Mouse (Mus musculus) heart, postnatal 14 days (tissue): ENCODE results near the gene Soga1. TPM values are rescaled to one million over a fixed set of nuclear protein-coding genes. Genes with fewer than 3 reads are reported as not detected.

ENCODE experiments used
- DNase-seq, 2 experiments: peaks; one replicate each; pipeline ENCODE4 v3.0.0; 2021 to 2022
- intact Hi-C: fragments of 180-260 bp; cut with DNase I; formaldehyde crosslinking; loops from one replicate; pipeline ENCODE4 v1.15.1; 2025
- total RNA-seq, 2 experiments: library from RNA; stranded (reverse); gene quantifications; 2 replicates each; pipeline ENCODE4 v1.2.3; 2021

The Soga1 gene
- total RNA-seq, 2 experiments from 2014 or later, result 22.8 to 23.8 TPM

DNA sequence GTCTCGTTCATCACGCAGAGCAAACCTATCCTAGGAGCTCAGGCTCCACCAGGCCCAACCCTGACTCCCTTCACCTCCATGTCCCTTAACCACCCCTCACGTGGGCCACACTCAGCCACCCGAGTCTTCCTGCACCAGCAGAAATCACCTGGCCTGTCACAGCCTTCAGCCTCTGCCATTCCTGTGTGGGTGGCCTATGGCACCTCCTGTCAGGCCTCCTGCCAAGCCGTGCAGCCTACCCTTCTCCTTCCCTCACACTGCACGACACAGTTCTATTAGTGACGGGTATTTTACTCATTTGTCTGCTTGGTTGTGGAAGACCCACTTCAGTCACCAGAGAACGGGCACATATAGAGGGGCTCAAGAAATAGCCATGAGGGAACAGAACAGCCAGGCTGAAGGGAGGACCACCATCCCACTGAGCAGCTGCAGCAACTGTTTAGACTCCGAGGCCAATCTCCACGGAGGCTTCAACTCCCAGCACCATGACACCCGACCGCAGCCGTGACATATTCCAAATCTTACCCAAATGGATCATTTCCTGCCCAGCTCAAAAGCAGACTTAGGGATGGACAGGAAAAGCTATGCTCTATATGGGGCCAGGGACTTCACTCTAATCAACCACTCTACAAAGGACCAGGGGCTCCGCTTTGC, 10.2 kb downstream of the Soga1 start:
- no peak for DNase-seq
- intact Hi-C loops, result no loop called here

DNA sequence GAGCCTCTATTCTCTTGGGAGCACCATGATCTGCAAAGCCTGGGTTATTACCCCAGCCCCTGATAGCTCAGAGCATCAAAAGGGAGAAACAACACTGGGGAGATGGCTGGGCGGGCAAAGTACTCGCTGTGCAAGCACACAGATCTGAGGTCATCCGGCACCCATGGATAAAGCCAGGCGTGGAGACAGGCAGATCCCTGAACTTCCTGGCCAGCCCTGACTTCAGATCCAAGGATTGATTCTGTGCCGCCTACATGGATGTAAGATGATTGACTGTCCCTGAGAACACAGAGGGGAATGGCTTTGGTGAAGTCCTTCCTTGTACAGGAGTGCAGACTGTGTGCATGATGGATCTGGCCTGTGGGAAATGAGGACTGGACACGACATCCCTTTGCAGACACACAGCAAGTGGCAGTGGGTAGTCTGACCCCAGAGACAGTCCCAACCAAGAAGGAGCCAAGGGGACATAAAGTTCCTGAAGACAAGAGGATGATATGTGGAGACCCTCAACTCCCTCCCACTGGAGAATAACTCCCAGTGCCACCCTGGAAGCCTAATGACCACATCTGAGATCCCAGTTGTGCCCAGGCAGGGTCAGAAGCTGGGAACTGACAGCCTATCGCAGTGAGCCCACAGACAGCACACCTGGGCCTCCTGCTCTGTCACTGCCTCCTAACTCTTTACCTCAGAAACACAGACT, 12.2 kb downstream of the Soga1 start:
- intact Hi-C loops, result no loop called here
- DNase-seq, result no peak

DNA sequence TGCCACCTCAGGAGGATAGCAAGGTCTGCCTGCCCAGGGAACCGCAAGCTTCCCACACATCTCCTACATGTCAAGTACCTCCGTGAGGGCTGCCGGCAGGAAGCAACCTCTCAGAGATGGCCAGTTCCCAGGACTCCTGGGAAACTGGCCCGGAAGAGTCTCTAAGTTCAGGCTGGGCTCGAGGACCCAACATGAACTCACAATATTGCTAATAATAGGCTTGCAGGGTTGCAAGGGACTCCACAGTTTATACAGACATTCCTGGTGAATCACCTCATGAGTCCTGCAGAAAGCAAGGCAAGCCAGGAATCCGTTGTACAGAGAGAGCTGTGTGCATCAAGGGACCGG, 13.2 kb downstream of the Soga1 start:
- intact Hi-C loops, result no loop called here
- DNase-seq, result peak; percentile 52 to 72

DNA sequence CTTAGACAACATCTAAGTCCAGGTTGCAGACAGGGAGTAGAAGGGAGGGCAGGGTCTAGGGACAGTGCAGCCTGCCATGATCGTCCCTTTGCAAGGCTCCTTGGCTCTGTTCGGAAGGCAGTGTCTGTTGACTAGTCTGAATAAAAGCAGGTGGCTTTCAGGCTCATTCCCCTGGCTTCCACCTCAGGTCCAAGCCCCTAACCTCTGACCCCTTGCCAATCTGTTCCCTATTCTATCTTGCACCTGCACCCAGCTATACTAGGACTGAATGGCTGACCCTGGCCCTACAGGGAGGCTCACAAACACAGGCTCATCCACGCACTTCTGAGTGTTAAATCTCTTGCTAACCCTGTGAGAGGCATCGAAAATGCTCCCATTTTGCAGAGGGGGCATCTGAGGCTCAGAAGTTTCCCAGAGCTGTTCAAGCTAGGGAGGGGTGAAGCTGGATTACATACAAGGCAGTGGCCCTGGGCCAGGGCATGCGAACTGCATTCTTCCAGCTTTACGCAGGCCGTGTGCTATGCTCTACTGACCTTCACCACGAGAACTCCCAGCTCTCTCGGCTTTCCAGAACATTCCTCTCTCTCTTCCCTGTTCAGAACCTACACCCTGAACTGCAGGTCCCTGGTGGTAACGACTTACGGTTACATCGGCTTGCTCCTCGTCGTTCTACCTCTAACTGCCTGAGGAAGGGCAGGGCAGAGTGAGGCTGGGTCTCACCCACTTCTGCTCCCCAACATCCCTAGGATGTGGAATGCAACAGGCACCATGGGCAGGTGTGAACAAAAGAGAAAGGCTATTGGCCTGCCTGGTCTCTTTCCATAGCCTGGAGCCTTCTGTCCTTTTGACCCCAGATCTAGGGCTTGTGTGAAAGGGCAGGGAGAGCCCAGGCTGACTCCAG, 13.8 kb downstream of the Soga1 start:
- DNase-seq, result peak; percentile 63 to 73
- intact Hi-C loops, result no loop called here

DNA sequence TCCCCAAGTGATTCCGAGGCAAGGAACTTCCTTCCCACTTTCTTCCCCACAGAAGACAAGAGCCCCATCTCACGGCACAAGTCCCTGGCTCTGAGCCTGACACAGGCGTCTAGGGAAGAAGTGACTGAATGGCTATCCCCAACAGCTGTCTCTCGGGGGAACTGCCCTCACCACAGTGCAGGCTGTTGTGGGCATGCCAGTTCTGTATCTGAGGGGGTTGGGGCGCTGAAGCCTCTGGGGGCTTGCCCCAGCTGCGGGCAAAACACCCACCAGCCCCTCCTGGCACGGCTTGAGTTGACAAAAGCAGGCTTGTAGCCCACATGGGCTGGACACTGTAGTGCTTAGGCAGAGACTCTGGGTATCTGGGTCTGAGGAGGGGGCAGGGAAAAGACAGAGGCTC, 14.9 kb downstream of the Soga1 start:
- intact Hi-C loops, result no loop called here
- peak in 1 of 2 experiments; percentile 42 for DNase-seq

DNA sequence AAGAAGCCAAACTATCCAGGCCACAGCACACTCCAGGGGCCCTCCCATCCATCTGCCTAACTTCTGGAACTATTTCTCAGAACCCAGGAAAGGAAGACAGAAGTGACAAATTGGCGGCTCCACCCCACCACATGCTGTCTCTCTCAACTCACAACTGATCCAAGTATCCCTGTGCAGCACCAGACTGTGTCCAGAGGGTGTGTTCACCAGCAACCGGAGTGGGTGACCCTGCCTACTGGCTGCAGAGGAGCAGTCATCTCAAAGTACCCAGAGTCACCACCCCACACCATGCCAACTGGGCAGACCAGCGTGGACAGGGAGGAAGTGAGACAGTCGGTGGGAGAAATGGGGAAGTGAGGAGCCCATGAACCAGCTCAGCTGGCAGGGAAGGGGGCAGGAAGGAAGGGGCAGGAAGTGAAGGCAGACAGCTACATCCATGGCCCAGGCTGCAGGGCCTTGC, 15.8 kb downstream of the Soga1 start:
- intact Hi-C loops, result no loop called here
- DNase-seq, result peak in 1 of 2 experiments; percentile 42

DNA sequence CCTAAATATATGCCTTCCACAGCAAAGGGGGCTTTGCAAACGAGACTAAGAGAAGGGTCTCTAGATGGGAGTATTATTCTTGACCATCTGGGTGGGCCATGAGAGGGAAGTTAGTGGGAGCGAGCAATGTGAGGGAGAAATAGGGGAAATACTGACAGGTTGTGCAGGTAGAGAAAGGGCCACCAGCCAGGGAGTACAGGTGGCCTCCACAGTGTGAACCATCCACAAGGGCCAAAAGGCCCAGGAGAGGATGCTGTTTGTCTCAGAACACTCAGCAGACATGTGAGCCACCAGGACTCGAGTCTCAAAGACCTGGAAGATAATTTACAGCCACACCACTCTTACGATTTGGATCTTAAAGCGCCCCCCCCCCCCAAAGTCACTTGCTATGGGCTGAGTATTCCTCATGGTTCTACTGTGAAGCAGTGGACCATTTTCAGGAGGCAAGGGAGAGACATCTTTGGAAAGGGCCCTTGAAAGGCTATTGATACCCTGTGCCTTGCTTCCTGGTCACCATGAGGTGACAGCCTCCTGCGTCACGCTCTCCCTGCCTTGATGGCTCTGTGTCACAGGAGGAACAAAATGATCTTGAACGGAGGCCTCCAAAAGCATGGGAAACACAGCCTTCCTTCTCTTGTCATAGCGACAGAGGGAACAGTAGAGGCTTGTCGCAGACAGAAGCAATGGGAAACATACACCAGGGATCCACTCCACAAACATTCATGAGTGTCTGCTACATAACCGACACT, 18.3 kb downstream of the Soga1 start:
- intact Hi-C loops, result no loop called here
- no peak for DNase-seq

DNA sequence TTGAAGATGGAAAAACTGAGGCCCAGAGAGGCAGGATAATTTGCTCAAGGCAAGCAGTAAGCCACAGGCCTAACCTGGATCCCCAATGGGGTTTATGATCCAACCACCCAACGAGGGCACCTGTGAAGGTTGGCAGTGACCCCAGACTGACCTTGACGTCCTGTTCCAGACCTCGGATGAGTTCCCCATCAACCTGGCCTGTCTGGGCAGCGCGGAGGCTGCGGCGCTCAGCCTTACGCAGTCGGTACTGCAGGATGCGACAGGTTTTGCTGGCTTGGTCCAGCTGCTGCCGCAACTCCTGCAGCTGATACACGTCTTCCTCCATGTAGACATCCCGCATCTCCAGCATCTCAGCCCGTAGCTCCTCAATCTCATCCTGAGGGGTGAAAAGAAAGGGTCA, 19.0 kb downstream of the Soga1 start:
- DNase-seq, result no peak
- intact Hi-C loops, result no loop called here

DNA sequence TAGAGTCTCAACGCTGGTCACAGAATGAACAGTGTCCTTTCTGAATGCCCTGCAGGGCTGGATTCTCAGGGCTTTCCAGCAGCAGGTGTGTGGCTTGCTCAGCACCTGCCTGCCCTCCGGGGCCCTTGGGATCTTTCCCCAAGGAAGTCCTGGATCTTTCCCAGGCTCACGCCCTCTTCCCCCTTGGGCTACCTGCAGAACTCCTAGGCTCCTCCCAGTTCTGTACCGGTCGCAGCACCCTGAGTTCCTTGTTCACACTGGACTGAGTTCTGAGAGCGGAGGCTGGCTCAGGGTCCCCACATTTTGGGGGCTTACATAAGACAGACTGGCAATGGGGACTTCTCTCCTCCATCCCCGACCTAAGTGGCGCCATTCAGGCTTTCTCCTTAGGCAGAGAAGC, 19.9 kb downstream of the Soga1 start:
- intact Hi-C loops, result no loop called here
- DNase-seq, result no peak

DNA sequence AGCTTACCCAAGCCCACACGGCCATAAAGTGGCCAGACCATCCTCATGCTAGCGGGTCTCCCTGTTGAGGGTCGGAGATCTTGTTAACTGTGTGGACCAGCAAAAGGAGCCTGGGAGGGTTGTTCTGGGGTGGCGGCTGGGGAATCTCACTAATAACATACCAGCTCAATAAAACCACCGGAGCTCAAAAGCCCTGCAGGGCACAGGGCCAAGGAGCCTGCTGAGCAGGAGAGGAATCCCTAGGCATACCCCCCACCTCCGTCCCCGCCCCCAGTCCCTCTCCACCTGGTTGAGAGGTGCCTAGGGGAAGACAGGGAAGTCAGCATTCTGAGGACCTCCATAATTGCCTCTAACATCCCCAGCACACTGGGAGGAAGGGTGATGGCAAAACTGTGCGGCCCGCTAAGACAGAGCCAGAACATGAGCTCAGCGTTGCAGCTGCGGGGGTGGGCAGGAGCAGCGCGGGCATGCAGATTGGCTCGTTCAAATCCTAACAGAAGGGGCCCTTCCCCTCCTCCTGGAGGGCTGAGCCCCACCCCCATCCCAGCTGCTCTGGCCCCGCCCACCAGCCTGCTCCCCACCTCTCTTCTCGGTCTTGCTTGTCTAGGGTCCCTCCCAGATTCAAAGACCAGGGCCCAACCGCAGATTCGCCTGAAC, 20.6 kb downstream of the Soga1 start:
- intact Hi-C loops, result no loop called here
- peak; percentile 65 to 72 for DNase-seq

DNA sequence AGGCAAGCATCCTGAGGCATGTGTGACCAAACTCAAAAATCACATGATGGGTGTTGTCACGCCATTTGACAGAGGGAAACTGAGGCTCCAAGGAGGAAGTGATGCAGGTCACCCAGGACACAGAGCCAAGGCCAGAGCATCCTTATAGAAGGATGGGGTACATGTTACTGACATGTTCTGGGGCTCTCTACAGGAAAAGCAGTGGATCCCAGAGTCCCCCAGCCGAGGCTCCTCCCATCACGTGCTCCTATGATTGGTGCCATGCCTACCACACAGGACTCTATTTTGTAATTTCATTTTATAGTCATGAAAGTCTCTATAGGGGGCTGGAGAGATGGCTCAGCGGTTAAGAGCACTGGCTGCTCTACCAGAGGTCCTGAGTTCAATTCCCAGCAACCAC, 21.3 kb downstream of the Soga1 start:
- intact Hi-C loops, result no loop called here
- no peak for DNase-seq

DNA sequence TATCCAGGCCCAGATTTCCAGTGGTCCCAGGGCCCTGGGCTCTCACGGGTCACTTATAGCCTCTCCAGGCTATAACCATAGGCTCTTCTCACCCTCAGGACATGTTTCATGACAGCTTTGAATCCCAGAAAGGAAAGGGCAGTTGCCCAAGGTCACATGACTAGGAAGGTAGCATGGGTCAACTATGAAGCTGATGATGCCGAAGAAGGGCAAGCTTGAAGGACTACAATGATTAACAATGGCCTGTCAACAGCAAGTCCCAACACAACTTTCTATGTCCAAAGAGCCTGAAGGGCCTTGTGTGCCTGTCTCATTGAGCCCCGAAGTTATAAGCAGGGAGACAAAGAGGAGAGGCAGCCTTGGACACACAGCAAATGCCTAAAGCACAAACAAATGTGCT, 21.9 kb downstream of the Soga1 start:
- intact Hi-C loops, result no loop called here
- DNase-seq, result no peak

DNA sequence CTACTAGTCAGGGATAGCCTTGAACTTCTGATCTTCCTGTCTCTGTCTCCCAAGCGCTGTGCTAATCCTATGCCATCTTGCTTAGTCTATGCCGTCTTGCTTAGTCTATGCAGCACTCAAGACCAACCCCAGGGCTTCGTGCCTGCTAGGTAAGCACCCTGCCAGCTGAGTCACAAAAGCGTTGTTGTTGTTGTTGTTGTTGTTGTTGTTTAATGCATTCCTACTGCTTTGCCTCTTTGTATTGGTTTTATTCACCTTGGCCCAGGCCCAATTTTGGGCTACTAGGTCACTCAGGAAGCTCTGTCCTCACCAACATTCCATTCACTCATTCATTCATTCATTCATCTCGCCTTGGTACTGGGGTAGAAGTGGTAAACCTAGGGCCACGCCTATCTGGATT, 23.3 kb downstream of the Soga1 start:
- intact Hi-C loops, result no loop called here

DNA sequence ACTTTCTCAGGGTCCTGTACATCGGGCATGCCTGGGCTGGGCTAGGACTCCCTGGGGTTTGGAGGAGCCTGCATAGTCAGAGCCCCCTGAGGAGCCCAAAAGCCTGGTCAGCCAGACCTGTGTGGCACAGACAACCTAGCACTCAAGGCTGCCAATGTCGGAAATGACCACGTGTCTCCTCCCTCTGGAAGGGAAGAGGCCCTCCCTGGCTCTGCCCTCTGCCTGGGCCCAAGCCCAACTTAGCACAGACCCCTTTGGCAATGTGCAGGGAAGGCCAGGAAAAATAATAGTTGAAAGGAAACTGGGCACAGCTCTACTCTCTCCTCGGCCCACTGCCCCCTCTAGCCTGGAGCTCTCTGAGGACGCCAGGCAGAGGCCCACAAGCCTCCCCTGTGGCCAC, 24.2 kb downstream of the Soga1 start:
- DNase-seq, result no peak
- intact Hi-C loops, result no loop called here

More for the DNA sequence above, 23.3 kb downstream of the Soga1 start:
- DNase-seq, result no peak

DNA sequence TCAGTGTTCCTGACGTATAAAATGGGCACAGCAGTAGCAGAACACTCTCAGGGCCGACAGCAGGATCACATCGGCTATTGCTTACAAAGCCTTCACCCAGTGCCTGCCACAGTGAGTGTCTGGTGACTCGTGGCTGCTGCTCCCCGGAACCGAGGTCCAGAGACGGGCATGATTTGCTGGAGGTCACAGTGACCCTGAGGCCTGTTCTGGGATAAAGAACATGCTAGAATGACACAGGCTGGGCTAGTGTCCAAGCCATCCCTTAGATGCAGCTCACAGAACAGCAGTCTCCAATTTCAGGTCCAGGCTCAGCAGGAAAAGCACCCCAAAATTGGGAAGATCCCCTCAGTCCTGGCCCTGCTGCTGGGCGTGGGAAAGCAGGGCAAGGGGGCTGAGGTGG, 24.8 kb downstream of the Soga1 start:
- intact Hi-C loops, result no loop called here
- DNase-seq, result no peak

DNA sequence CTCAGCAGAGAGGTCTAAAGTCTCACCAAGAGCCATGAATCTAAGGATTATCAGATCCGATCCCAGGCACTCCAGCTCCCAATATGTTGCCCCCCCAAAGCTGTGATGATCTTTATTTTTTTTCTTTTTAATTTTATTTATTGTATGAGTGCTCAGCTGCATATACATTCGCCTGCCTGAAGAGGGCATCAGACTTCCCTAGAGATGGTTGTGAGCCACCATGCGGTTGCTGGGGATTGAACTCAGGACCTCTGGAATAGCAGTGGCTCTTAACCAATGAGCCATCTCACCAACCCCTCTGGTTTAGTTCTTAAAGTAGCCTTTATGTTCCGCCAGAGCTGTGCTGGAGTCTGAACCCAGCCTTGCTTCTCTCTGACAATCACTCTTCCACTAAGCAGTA, 25.3 kb downstream of the Soga1 start:
- DNase-seq, result no peak
- intact Hi-C loops, result no loop called here

DNA sequence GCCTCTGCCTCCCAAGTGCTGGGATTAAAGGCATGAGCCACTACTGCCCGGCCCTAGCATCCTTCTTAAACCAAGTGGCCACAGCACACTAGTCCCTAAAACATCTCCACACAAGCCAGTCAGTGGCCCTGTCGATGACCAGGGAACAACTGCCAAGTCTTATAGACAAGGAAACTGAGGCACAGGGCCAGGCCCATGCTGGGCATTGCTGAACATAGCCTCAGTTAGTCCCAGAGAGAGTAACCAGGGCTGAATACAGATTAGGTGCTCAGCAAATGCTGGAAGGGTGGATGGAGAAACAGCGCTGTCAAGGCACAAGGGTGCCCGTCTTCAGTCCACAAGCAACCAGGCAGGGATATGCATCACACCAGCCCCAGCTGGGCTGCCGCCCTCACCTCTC, 25.9 kb downstream of the Soga1 start:
- intact Hi-C loops, result no loop called here

DNA sequence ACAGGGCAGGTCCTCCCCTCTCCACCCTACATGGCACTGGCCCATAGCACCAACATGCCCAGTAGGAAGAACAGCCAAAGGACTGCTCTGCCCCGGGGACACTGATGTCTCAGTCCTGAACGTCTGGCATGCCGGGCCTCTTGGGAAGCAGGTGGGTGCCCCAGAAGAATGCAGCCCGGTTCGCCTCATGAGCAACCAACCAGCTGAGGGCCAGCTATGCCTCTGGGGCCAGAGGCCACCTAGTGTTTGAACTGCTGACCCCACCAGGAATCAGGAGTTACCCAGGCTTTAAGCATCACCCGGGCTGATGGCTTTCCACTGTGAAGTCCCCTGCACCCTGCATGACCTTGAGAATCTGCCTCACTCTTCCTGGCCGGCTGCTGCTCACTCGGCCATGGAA, 26.6 kb downstream of the Soga1 start:
- intact Hi-C loops, result no loop called here
- no peak for DNase-seq

More for the DNA sequence above, 25.9 kb downstream of the Soga1 start:
- no peak for DNase-seq

DNA sequence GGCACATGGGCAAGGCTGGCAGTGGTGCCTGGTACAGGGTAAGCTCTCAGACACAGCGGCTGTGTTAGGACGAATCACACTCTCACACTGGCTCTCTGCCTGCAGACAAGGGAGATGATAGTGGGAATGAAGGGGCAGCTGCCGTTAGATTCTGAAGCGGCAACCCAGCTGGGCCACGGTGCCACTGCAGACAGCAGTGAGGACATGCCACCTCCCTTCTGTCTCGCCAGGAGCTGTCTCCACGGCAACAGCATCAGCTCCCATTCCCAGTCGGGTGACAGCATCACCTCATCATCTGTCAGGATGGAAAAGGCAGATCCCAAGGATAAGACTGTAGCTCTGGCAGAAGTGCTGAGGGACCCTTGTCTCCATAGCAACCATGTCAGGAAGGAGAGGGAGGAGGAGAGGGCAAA, 29.2 kb downstream of the Soga1 start:
- intact Hi-C loops, result no loop called here
- DNase-seq, result no peak
